Mouse (Mus musculus): ENCODE data around the gene Wbp1.

GRCm38 (mm10) chr6:83103130-83103650 is 18.2 kb downstream of the Wbp1 start:
- no peak for TF ChIP-seq CTCF (IDR thresholded peaks at IDR 0.05; ENCODE audit: borderline replicate concordance, insufficient read depth, low read length)
- TF ChIP-seq POLR2A (IDR thresholded peaks at IDR 0.05; ENCODE audit: low read depth, low read length): no peak
